Mouse (Mus musculus) embryonic facial prominence, embryonic 14.5 days (tissue): ENCODE results near the gene Nrn1. TPM values are rescaled to one million over a fixed set of nuclear protein-coding genes. Genes with fewer than 3 reads are reported as not detected.

ENCODE experiments used
- ATAC-seq: fragments of 200-750 bp; cut with Nextera tagmentation; 2 replicates; pipeline ENCODE4 v1.8.0; 2017; ENCODE audit warnings: low read depth, moderate number of reproducible peaks, moderate TSS enrichment
- DNase-seq: peaks from one replicate; pipeline ENCODE4 v3.0.0-alpha.2; 2015; ENCODE audit warnings: low spot score
- H3K27ac ChIP-seq: fragments of 300-500 bp; sonication (generic); replicated peaks from 2 replicates; pipeline ENCODE4 v1.5.1; 2014; ENCODE audit warnings: low read depth, mild to moderate bottlenecking, low read length, moderate library complexity
- H3K27me3 ChIP-seq: fragments of 300-500 bp; sonication (generic); replicated peaks from 2 replicates; pipeline ENCODE4 v1.6.1; 2014; ENCODE audit warnings: low read length; ENCODE audit not compliant: control insufficient read depth, insufficient read depth
- H3K36me3 ChIP-seq: fragments of 300-500 bp; sonication (generic); 2 replicates; pipeline ENCODE4 v1.6.1; 2014; ENCODE audit warnings: low read length, mixed read lengths; ENCODE audit not compliant: control insufficient read depth, insufficient read depth
- H3K4me1 ChIP-seq: fragments of 300-500 bp; sonication (generic); 2 replicates; pipeline ENCODE4 v1.6.1; 2014; ENCODE audit warnings: antibody characterized with exemption, low read length; ENCODE audit not compliant: control insufficient read depth, insufficient read depth
- H3K4me2 ChIP-seq: fragments of 300-500 bp; sonication (generic); 2 replicates; pipeline ENCODE4 v1.6.1; 2014; ENCODE audit warnings: low read depth, mild to moderate bottlenecking, low read length, moderate library complexity, mixed read lengths
- H3K4me3 ChIP-seq: fragments of 300-500 bp; sonication (generic); 2 replicates; pipeline ENCODE4 v1.5.1; 2014; ENCODE audit warnings: low read depth, mild to moderate bottlenecking, low read length
- H3K9ac ChIP-seq: fragments of 300-500 bp; sonication (generic); 2 replicates; pipeline ENCODE4 v1.6.1; 2014; ENCODE audit warnings: low read depth, mild to moderate bottlenecking, low read length, moderate library complexity, mixed read lengths
- H3K9me3 ChIP-seq: fragments of 300-500 bp; sonication (generic); 2 replicates; pipeline ENCODE4 v1.6.1; 2016; ENCODE audit warnings: low read length; ENCODE audit not compliant: control insufficient read depth
- WGBS: fragments of 180-500 bp; shearing (Covaris S2); extraction: QIAGEN DNeasy Blood & Tissue Kit; methylation state at CpG from one replicate; pipeline ENCODE4 v1.1.7; 2014; 5-methylcytosine and 5-hydroxymethylcytosine counted together
- polyA plus RNA-seq: library from polyadenylated mRNA; unstranded; fragments of >200 nt; fragmentation: Nextera tagmentation; extraction: Ambion mirVana; gene quantifications from 2 replicates; pipeline ENCODE4 v1.2.1, GENCODE M21; 2014

Nrn1 gene
- polyA plus RNA-seq, 1 experiment from 2014 or later: 12.0 TPM

DNA sequence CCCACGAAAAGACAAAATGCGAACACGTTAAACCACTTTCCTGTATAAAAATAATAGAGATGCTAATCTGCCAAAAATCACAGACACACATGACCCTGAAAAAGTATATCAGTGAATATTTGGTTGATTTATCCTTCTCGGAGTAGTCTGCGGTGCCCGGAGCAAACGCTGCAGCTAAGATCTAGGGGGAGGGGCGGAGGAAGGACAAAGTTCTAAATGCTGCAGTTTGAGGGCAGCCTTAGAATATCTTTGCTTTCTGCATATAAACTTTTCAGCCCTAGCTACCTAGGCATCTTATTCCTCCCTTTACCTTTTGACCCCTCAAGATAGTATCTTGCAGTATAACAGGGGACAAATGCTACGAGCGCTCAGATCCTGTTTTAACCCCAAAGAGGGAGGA lies 1.4 kb downstream of the Nrn1 start:
- WGBS: 1% methylated on average over 10 of the region's 10 CpGs
- peak overlapping the region; percentile 25 for H3K4me3 ChIP-seq
- no peak for ATAC-seq
- no peak overlapping the region for H3K9ac ChIP-seq
- peaks cover 18% of the 10 kb centered on the region; the same call in 1 of the 2 replicates for H3K4me1 ChIP-seq
- no peak for DNase-seq
- H3K4me2 ChIP-seq: peak overlapping the region; percentile 26; the same call in 1 of the 2 replicates
- no peak overlapping the region for H3K27ac ChIP-seq
- no peaks in the 10 kb centered on the region for H3K9me3 ChIP-seq
- peaks cover 77% of the 10 kb centered on the region for H3K27me3 ChIP-seq
- H3K36me3 ChIP-seq: no peaks in the 10 kb centered on the region

DNA sequence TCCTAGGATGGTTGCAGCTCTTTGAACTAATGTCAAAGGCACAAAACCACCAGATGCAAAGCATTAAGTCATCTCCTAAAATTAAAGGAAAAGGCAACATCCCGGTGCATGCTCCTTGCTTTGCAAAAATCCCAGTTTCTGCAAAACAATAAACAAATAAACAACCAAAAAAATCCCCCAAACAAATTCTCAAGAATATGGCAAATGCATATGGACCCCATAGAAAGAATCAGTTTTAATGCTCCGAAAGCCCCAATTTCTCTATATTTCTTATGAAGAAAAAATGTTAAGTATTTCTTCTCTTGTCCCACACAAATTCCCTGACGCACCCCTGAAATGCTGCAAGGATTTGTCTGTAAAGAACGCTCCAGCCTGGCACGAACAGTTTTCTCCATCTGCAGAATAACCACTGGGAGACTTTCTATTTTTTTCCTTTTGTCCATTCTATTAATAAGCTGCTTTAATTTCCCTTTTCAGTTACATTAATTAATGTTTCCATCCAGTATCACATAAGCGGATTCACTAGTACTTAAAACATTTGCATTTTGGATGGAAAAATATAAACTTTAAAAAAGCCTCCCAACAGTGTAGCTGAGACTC lies 1.9 kb downstream of the Nrn1 start:
- no peak overlapping the region for H3K9ac ChIP-seq
- ATAC-seq: no peak
- peak overlapping the region; percentile 25 for H3K4me3 ChIP-seq
- no peaks in the 10 kb centered on the region for H3K9me3 ChIP-seq
- H3K4me1 ChIP-seq: peaks cover 18% of the 10 kb centered on the region; the same call in 1 of the 2 replicates
- H3K4me2 ChIP-seq: no peak overlapping the region
- 6% methylated on average over 6 of the region's 6 CpGs for WGBS
- no peak for DNase-seq
- H3K36me3 ChIP-seq: no peaks in the 10 kb centered on the region
- H3K27ac ChIP-seq: no peak overlapping the region
- H3K27me3 ChIP-seq: peaks cover 82% of the 10 kb centered on the region

DNA sequence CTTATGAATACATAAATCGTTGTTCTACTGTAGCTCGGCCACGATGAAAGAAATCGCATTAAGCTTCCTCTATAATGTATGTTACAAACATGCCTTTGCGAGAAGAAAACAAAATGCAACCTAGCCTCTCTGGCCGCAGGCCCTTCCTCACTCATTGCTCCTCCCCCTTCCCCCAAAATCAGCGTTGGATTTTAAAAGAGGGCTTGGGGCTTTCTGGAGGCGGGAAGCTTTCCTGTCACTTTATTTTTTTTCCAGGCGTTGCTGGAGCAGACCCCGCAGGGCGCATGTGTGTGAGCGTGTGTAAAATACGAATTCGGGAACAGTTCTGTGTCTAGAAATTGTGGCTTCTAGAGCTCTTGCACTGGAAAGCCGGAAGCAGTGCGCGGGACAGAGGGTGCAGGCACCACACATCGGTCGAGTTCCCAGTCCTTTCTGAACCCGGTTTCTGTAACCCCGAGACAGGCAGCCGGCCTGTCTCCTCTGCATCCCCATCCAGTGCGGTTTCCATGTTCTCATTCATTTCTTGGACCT lies 2.9 kb downstream of the Nrn1 start:
- Histone ChIP-seq H3K4me1 (peaks cover 25% of the 10 kb centered on the region; the same call in 1 of the 2 replicates), H3K36me3 (no peaks in the 10 kb centered on the region), H3K9me3 (no peaks in the 10 kb centered on the region), H3K4me2 (peak overlapping the region; percentile 54), H3K27me3 (peaks cover 90% of the 10 kb centered on the region), H3K4me3 (peak overlapping the region; percentile 35), H3K9ac (0 out of 2 replicates have a peak overlapping the region, but pooled peaks have one; percentile 28), H3K27ac (no peak overlapping the region)
- ATAC-seq (no peak), DNase-seq (no peak)
- WGBS: 0% methylated on average over 23 of the region's 23 CpGs

DNA sequence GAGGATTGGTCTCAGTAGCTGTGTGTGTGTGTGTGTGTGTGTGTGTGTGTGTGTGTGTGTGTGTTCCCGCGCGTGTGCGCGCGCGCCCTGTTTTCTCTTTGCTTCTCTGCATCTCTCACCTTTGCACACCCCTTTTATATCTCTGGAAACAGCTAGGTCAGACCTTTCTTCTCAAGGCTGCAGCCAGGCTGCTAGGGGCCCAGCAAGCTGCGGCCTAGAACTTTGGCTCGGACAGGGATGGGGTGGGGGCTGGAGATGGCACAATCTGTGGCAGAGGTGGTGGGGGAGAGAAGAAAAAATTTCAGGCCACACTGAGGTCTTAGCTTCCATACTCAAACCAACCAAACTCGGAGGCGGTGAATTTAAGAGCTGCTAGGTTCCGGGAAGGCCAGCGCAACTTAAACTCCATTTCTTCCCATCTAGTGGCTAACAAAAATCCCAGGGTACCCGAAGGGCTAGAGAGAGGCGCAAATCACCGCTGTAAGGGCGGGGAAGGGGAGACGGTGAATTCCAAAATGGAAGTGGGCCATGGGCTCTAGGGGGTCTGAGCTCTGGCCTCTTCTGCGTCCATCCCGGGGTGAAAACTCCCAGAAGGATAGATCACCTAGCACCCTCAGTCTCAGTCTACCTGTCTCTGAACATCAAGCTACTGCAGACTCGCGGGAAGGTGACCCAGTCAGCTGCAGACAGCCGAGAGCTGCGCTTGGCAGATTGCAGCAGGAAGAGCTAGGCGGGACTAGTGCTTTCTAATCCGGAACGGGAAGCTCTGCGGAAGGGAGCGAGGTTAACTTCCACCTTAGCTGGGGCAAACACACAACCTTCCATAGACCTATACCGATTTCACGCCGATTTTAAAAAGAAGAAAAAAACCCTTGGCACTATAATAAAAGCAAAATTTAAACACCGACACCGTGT lies 3.7 kb downstream of the Nrn1 start:
- H3K27me3 ChIP-seq: peaks cover 94% of the 10 kb centered on the region
- DNase-seq: peak; percentile 67
- peak overlapping the region; percentile 35 for H3K4me3 ChIP-seq
- peak overlapping the region; percentile 54 for H3K4me2 ChIP-seq
- no peak overlapping the region for H3K27ac ChIP-seq
- peaks cover 26% of the 10 kb centered on the region; the same call in 1 of the 2 replicates for H3K4me1 ChIP-seq
- 4% methylated on average over 34 of the region's 34 CpGs for WGBS
- no peaks in the 10 kb centered on the region for H3K36me3 ChIP-seq
- no peaks in the 10 kb centered on the region for H3K9me3 ChIP-seq
- no peak for ATAC-seq
- H3K9ac ChIP-seq: peak overlapping the region; percentile 17; the same call in 1 of the 2 replicates

DNA sequence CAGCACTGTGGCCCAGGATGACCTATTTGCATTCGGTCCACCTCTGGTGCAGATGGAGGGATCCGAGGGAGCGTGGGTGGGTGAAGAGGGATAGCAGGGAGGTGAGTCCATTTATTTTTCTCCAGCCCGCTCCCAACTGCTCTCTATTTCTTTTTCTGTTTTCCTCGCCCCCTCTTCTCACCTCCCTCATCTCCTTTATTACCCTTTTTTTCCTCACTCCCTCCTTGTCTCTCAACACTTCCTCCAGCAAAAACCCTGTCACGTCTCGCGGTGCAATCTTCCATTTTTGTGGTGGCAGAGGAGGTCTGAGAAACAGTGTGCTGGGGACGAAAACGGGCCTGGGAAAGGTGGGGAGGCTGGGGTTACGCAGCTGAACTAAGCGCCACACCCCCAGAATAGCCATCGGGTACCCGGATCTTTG lies 4.6 kb downstream of the Nrn1 start:
- WGBS: 10% methylated on average over 14 of the region's 14 CpGs
- no peak for ATAC-seq
- Histone ChIP-seq H3K36me3 (no peaks in the 10 kb centered on the region), H3K27me3 (peaks cover 95% of the 10 kb centered on the region), H3K4me1 (peaks cover 20% of the 10 kb centered on the region; the same call in 1 of the 2 replicates), H3K4me2 (peak overlapping the region; percentile 12; the same call in 1 of the 2 replicates), H3K9ac (no peak overlapping the region), H3K4me3 (no peak overlapping the region), H3K9me3 (no peaks in the 10 kb centered on the region), H3K27ac (no peak overlapping the region)
- DNase-seq: no peak

DNA sequence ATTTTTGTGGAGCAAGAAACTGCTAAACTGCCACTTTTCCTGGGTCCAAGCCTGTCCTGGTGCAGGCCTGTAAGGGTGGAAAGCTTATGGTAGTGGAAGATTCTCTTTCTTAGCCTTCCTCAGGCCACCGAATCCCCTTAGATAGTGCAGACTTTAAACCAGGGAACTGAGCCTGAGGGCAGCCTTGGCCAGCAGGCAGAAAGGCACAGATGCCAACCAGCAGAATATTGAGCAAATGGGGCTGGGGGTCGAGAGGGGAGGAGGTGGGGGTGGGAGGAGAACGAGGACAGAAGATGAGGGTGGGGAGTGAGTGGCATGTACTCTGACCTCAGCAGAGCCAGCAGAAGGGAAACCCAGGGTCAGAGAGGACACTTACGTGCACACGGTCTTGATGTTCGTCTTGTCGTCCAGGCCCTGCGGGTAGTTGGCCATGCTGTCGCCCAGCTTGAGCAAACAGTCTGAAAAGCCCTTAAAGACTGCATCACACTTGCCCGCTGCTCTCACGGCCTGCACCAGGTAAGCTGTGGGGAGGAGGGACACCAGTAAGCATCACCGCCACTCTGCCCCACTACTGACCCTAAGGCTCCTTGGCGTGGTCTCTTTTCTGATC lies 5.1 kb downstream of the Nrn1 start:
- Histone ChIP-seq H3K4me1 (peaks cover 18% of the 10 kb centered on the region; the same call in 1 of the 2 replicates), H3K27me3 (peaks cover 95% of the 10 kb centered on the region), H3K27ac (no peak overlapping the region), H3K36me3 (no peaks in the 10 kb centered on the region), H3K4me2 (peak overlapping the region; percentile 12; the same call in 1 of the 2 replicates), H3K4me3 (no peak overlapping the region), H3K9ac (no peak overlapping the region), H3K9me3 (no peaks in the 10 kb centered on the region)
- DNase-seq (no peak), ATAC-seq (no peak)
- 16% methylated on average over 13 of the region's 13 CpGs for WGBS

DNA sequence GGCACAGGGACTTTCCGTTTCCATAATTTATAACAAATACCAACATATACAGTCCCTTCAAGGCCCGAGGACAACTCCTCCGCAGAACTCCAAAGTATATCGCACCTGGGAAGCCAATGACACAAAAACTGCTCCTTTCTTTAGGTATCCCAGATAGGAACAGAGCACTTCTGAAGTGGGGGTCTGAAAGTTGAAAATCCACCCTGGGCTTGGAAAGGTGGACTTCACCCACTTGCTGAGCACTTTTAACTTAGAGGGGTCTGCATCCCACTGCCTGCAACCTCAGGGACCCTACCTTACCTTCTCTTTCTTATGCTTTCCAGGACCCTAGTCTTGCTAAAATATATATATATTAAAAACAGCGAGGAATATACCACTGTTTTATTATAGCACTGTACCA lies 6.4 kb downstream of the Nrn1 start:
- Histone ChIP-seq H3K36me3 (no peaks in the 10 kb centered on the region), H3K9ac (no peak overlapping the region), H3K9me3 (no peaks in the 10 kb centered on the region), H3K4me3 (0 out of 2 replicates have a peak overlapping the region, but pooled peaks have one; percentile 6), H3K27ac (no peak overlapping the region), H3K27me3 (peaks cover 95% of the 10 kb centered on the region), H3K4me2 (no peak overlapping the region), H3K4me1 (peaks cover 19% of the 10 kb centered on the region)
- 12% methylated on average over 5 of the region's 5 CpGs for WGBS
- ATAC-seq (no peak), DNase-seq (no peak)

DNA sequence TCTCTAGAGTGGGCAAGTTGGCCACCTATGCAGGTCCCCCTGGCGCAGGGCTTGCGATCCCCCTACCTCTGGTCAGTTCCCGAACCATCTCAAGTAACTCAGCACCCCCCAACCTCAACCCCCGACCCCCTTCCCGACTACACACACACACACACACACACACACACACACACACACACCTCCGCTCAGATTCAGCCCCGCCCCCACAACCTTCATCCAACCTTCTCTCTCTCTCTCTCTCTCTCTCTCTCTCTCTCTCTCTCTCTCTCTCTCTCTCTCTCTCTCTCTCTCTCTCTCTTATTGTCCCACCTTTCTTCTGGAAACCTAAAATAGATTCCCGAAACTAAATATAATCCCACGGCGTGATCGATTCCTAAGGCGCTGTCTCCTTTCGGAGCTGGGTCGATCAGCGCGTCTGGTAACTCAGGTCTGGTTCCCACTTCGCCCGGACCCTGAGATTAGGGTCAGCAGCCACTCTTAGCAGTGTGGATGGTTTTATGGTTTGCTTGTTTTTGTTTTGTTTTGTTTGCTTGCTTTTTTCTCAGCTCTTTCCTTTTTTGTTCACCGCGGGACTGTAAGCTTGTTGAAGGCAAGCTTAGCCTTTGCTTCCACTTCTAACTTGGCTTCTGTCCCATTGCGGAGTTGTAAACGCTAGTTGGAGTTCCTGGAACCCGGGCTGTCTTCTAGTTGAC lies 7.0 kb downstream of the Nrn1 start:
- ATAC-seq (no peak), DNase-seq (no peak)
- no peak overlapping the region; the same call in 1 of the 2 replicates for H3K27ac ChIP-seq
- H3K4me1 ChIP-seq: peaks cover 19% of the 10 kb centered on the region
- peak overlapping the region; percentile 42 for H3K9ac ChIP-seq
- H3K36me3 ChIP-seq: no peaks in the 10 kb centered on the region
- peak overlapping the region; percentile 31 for H3K4me3 ChIP-seq
- no peaks in the 10 kb centered on the region for H3K9me3 ChIP-seq
- 1% methylated on average over 20 of the region's 23 CpGs for WGBS
- peak overlapping the region; percentile 53 for H3K4me2 ChIP-seq
- H3K27me3 ChIP-seq: peaks cover 95% of the 10 kb centered on the region
